Mouse (Mus musculus) erythroid progenitor cell, adult 5-6 weeks (primary cell): Measurements from ENCODE around the gene Inka1. TPM values are rescaled to one million over a fixed set of nuclear protein-coding genes. Genes with fewer than 3 reads are reported as not detected.
"Not testable (repeated sequence)": the region's sequence is repeated elsewhere in the genome, so short reads cannot be mapped to it uniquely, and the experiment has no call there.

Source experiments
- ATAC-seq: replicated peaks from 2 replicates; pipeline ENCODE4 v1.8.0; 2016; ENCODE audit warnings: moderate number of reproducible peaks, mild to moderate bottlenecking, moderate TSS enrichment, inconsistent platforms; ENCODE audit not compliant: poor library complexity, low FRiP score, severe bottlenecking
- total RNA-seq, 2 experiments: library from RNA; stranded (forward) in 1 of 2; stranded (reverse) in 1 of 2; fragments of 150-400 nt in 1 of 2; fragments of 186-747, 209-891 nt in 1 of 2; gene quantifications; 2 replicates each; pipeline versions ENCODE4 v1.2.3 to v1.2.4; 2015 to 2017; ENCODE audit warnings: low replicate concordance in 2 of 2

Gene Inka1
- total RNA-seq (2015; ENCODE audit: low replicate concordance) (26.0 and 44.3 TPM in 2 replicates), total RNA-seq (2017; ENCODE audit: low replicate concordance) (34.4 and 43.8 TPM in 2 replicates)

GRCm38 (mm10) chr9:107985131-107986119 is at the start of gene Inka1:
Gene Inka1, minus strand, starts transcription at chr9:107985879.
- ATAC-seq, result peak; percentile 74

- ATAC-seq, result no peak
These were observed 46.4 kb upstream of the Inka1 start for GRCm38 (mm10) chr9:108032126-108032525.

- no peak for ATAC-seq
These were observed 42.2 kb upstream of the Inka1 start for GRCm38 (mm10) chr9:108027867-108028266.

- no peak for ATAC-seq
These were observed 40.9 kb upstream of the Inka1 start for GRCm38 (mm10) chr9:108026584-108026983.

GRCm38 (mm10) chr9:108023216-108023615 is 37.5 kb upstream of the Inka1 start:
- ATAC-seq, result no peak

GRCm38 (mm10) chr9:108020741-108021140 is 35.1 kb upstream of the Inka1 start:
- no peak for ATAC-seq

GRCm38 (mm10) chr9:108017127-108017526 is 31.4 kb upstream of the Inka1 start:
- no peak for ATAC-seq

GRCm38 (mm10) chr9:108013577-108013976 is 27.9 kb upstream of the Inka1 start:
- ATAC-seq, result not testable (repeated sequence)

GRCm38 (mm10) chr9:108010385-108010784 is 24.7 kb upstream of the Inka1 start:
- ATAC-seq, result no peak

- no peak for ATAC-seq
These were observed 22.4 kb upstream of the Inka1 start for GRCm38 (mm10) chr9:108008041-108008440.

GRCm38 (mm10) chr9:108003531-108003890 is 17.8 kb upstream of the Inka1 start:
- ATAC-seq, result peak; percentile 21

GRCm38 (mm10) chr9:108002778-108003530 is 17.3 kb upstream of the Inka1 start:
- ATAC-seq, result peak; percentile 18; the same call in 1 of the 2 replicates

GRCm38 (mm10) chr9:108001922-108002770 is 16.5 kb upstream of the Inka1 start, which contains the start of gene Ip6k1:
Gene Ip6k1, plus strand, starts transcription at chr9:108002501.
- peak; percentile 97 for ATAC-seq

GRCm38 (mm10) chr9:107996049-107996448 is 10.4 kb upstream of the Inka1 start, which contains the start of gene Gm20662:
Gene Gm20662, plus strand, starts transcription at chr9:107996349.
- no peak for ATAC-seq

- no peak for ATAC-seq
These were observed 9.8 kb upstream of the Inka1 start for GRCm38 (mm10) chr9:107995513-107995912.

GRCm38 (mm10) chr9:107994464-107994863 is 8.8 kb upstream of the Inka1 start:
- no peak for ATAC-seq

- no peak for ATAC-seq
These were observed 7.3 kb upstream of the Inka1 start for GRCm38 (mm10) chr9:107993013-107993412.

GRCm38 (mm10) chr9:107992197-107992596 is 6.5 kb upstream of the Inka1 start, which contains the start of gene Cdhr4:
Gene Cdhr4, plus strand, starts transcription at chr9:107992497.
- no peak for ATAC-seq

GRCm38 (mm10) chr9:107987950-107988349 is 2.3 kb upstream of the Inka1 start:
- no peak for ATAC-seq
